Mouse (Mus musculus): Measurements from ENCODE around the gene Parp6.

DNA sequence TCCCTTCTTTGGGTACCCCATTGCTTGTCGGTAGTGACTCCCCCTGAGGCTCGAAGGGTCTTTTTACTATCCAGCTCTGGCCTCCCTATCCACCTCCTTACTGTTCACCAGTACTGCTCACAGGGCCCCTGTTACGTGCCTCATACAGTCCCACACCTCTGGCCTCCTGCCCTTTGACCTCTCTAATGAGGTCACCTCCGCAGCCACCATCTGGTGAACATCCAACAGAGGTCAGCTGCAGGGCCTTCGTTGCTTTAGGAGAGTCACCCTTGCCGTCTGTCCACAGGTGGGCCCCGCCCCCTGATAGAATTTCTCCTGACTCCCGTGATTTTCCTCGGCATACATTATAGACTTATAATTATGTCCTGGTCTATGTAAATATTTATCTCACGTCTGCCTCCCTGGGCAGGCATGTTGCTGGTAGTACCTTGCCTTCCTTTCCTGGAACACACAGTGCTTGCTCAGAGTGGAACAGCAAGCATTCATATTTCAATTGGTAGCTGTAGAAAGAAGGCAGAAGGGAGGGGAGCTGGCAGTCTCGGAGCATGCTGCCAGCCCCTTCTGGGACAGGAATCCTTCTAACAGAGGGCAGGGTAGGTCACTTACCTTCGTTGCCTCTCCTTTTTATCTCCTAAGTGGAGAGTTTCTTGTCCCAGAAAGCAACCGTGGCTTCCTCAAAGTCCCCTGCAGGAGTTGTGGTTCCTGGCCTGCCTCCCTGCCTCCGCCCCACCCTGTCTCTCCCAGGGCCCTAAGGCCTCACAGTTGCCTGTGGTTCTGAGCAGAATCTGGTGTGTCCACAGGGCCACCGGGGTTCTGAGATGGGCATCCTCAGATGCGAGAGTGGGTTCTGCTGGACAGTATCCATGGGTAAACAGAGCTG lies 77.7 kb downstream of the Parp6 start:
- TF ChIP-seq CTCF (IDR thresholded peaks at IDR 0.05; ENCODE audit: low read depth, low read length) (no peak), EP300 (IDR thresholded peaks at IDR 0.05; ENCODE audit: insufficient read depth, low read depth, low read length) (no peak), POLR2A (IDR thresholded peaks at IDR 0.05; ENCODE audit: insufficient read depth, low read length) (no peak)

Measured in ES-Bruce4 (cell line).